Mouse (Mus musculus) cerebellum, adult 2 months (tissue): ENCODE measurements around the gene Trf.

Source experiments
- CTCF ChIP-seq: fragments of 200-500 bp; IDR thresholded peaks from 2 replicates; pipeline ENCODE4 v1.5.1; 2011; ENCODE audit warnings: low read depth, mild to moderate bottlenecking, control low read depth, low read length, moderate library complexity, borderline replicate concordance; ENCODE audit not compliant: insufficient read depth
- POLR2A ChIP-seq: fragments of 200-500 bp; IDR thresholded peaks from 2 replicates; pipeline ENCODE4 v1.6.1; 2011; ENCODE audit warnings: low read length, control low read depth, borderline replicate concordance; ENCODE audit not compliant: insufficient read depth

GRCm38 (mm10) chr9:103232232-103233005, 2.2 kb upstream of the Trf start:
- no peak for TF ChIP-seq CTCF
- no peak for TF ChIP-seq POLR2A
